In genomic region chr6:88486893-88487292, GRCm38 (mm10) we compare ENCODE assay signal across 8 mouse cellular contexts. TPM values are rescaled to one million over a fixed set of nuclear protein-coding genes. Genes with fewer than 3 reads are reported as not detected.
A peak's percentile ranks its signal among the peaks of the same experiment; 100 is the strongest.
DNase-seq lines count a peak whose midpoint lies in the region; ATAC-seq lines count a peak whose summit lies in the region.

No protein-coding gene starts in this region.

- no peak overlapping the region for H3K27ac ChIP-seq in stomach, embryonic 14.5 days (ENCODE audit: low read length)

- ATAC-seq in granulocyte monocyte progenitor cell, adult 5-6 weeks (replicated peaks; ENCODE audit: poor library complexity, severe bottlenecking) = peak; percentile 68
- ATAC-seq in megakaryocyte-erythroid progenitor cell, adult 5-6 weeks (replicated peaks; ENCODE audit: low FRiP score, low TSS enrichment, poor library complexity, severe bottlenecking) = peak; percentile 52; the same call in 1 of the 2 replicates
- peak; percentile 58; the same call in 1 of the 2 replicates for ATAC-seq in stomach, embryonic 14.5 days (ENCODE audit: insufficient number of reproducible peaks, insufficient read depth, low FRiP score, low read depth)

- peaks cover 46% of the 10 kb centered on the region for H3K36me3 ChIP-seq in stomach, embryonic 14.5 days (ENCODE audit: control insufficient read depth, insufficient read depth, low read length)

- no peaks in the 10 kb centered on the region for H3K27me3 ChIP-seq in stomach, embryonic 14.5 days (ENCODE audit: control insufficient read depth, insufficient read depth, low read length)

- DNase-seq in embryo, embryonic 11 days = peak; percentile 49
- DNase-seq in embryo, embryonic 9.5 days (ENCODE audit: extremely low spot score) = no peak
- DNase-seq in A20 (ENCODE audit: low read depth, low spot score) = peak; percentile 47
- peak; percentile 60 for DNase-seq in cerebellum, adult 8-10 months
- DNase-seq in layer of hippocampus, postnatal 36 days = peak; percentile 56 to 72

- no peaks in the 10 kb centered on the region for H3K4me1 ChIP-seq in stomach, embryonic 14.5 days (ENCODE audit: control insufficient read depth, insufficient read depth, low read length)

- WGBS in stomach, embryonic 14.5 days = 89% methylated on average over 8 of the region's 8 CpGs

- no peaks in the 10 kb centered on the region for H3K9me3 ChIP-seq in stomach, embryonic 14.5 days (ENCODE audit: control insufficient read depth, low read depth, low read length)

- H3K4me2 ChIP-seq in stomach, embryonic 14.5 days (replicated peaks; ENCODE audit: low read depth, low read length) = no peak overlapping the region

- no peak overlapping the region for H3K4me3 ChIP-seq in stomach, embryonic 14.5 days (ENCODE audit: low read depth, low read length)

- no peak overlapping the region for H3K9ac ChIP-seq in stomach, embryonic 14.5 days (replicated peaks; ENCODE audit: low read depth, low read length)

RNA-seq across cellular contexts. Expression of gene Ruvbl1, which starts 21.7 kb away (rescaled TPM):
- total RNA-seq in granulocyte monocyte progenitor cell, adult 5-6 weeks (2014; fragmentation: Nextera tagmentation) = 78.4 and 93.5 TPM in 2 replicates
- 159 and 180 TPM in 2 replicates for total RNA-seq in granulocyte monocyte progenitor cell, adult 5-6 weeks (2017)
- total RNA-seq in layer of hippocampus, postnatal 36 days (2021) = 10 to 100 TPM; 39.2 to 40.6 TPM
- 117 TPM in 2 replicates for total RNA-seq in megakaryocyte-erythroid progenitor cell, adult 5-6 weeks (2014; fragmentation: Nextera tagmentation)
- 289 and 308 TPM in 2 replicates for total RNA-seq in megakaryocyte-erythroid progenitor cell, adult 5-6 weeks (2017)
- polyA plus RNA-seq in stomach, embryonic 14.5 days (2014; fragmentation: Nextera tagmentation; extraction: Ambion mirVana) = 120 and 134 TPM in 2 replicates

RNA-seq across cellular contexts. Expression of gene Sec61a1, which starts 31.8 kb away (rescaled TPM):
- 221 and 234 TPM in 2 replicates for total RNA-seq in granulocyte monocyte progenitor cell, adult 5-6 weeks (2014; fragmentation: Nextera tagmentation)
- 228 and 244 TPM in 2 replicates for total RNA-seq in granulocyte monocyte progenitor cell, adult 5-6 weeks (2017)
- 10 to 100 TPM; 89.8 to 93.3 TPM for total RNA-seq in layer of hippocampus, postnatal 36 days (2021)
- 93.0 and 138 TPM in 2 replicates for total RNA-seq in megakaryocyte-erythroid progenitor cell, adult 5-6 weeks (2014; fragmentation: Nextera tagmentation)
- total RNA-seq in megakaryocyte-erythroid progenitor cell, adult 5-6 weeks (2017) = 101 and 113 TPM in 2 replicates
- polyA plus RNA-seq in stomach, embryonic 14.5 days (2014; fragmentation: Nextera tagmentation; extraction: Ambion mirVana) = 217 and 245 TPM in 2 replicates

RNA-seq across cellular contexts. Expression of gene Eefsec, which starts 40.6 kb away (rescaled TPM):
- total RNA-seq in granulocyte monocyte progenitor cell, adult 5-6 weeks (2014; fragmentation: Nextera tagmentation) = 29.5 and 42.8 TPM in 2 replicates
- 13.1 and 15.8 TPM in 2 replicates for total RNA-seq in granulocyte monocyte progenitor cell, adult 5-6 weeks (2017)
- 10 to 100 TPM; 23.6 to 24.1 TPM for total RNA-seq in layer of hippocampus, postnatal 36 days (2021)
- total RNA-seq in megakaryocyte-erythroid progenitor cell, adult 5-6 weeks (2014; fragmentation: Nextera tagmentation) = 31.6 and 38.6 TPM in 2 replicates
- total RNA-seq in megakaryocyte-erythroid progenitor cell, adult 5-6 weeks (2017) = 14.2 and 23.2 TPM in 2 replicates
- polyA plus RNA-seq in stomach, embryonic 14.5 days (2014; fragmentation: Nextera tagmentation; extraction: Ambion mirVana) = 49.4 and 49.5 TPM in 2 replicates
